Mouse (Mus musculus) left cerebral cortex, adult 6 months (tissue): ENCODE results near the gene Sh3glb1. TPM values are rescaled to one million over a fixed set of nuclear protein-coding genes. Genes with fewer than 3 reads are reported as not detected.

Experiments used
- long read RNA-seq, 2 experiments: library from polyadenylated mRNA; unstranded; transcript quantifications; one replicate each; pipeline ENCODE4 v2.0.0; 2019 to 2020
- polyA plus RNA-seq: library from polyadenylated mRNA; unstranded; fragments of <200 nt; fragmentation: Nextera tagmentation; gene quantifications from 2 replicates; pipeline ENCODE4 v1.2.3, GENCODE M21; 2021

Sh3glb1 gene
- polyA plus RNA-seq: 40.5 and 68.8 TPM in 2 replicates
- long read RNA-seq, experiment 1, full-length matches to known transcripts: 181 of 215 reads
- long read RNA-seq, experiment 1, partial matches to known transcripts: 9 of 215 reads
- long read RNA-seq, experiment 1, other reads (novel, unspliced or antisense): 25 of 215 reads
- long read RNA-seq, experiment 2, full-length matches to known transcripts: 31 of 59 reads
- long read RNA-seq, experiment 2, partial matches to known transcripts: 11 of 59 reads
- long read RNA-seq, experiment 2, other reads (novel, unspliced or antisense): 17 of 59 reads

DNA sequence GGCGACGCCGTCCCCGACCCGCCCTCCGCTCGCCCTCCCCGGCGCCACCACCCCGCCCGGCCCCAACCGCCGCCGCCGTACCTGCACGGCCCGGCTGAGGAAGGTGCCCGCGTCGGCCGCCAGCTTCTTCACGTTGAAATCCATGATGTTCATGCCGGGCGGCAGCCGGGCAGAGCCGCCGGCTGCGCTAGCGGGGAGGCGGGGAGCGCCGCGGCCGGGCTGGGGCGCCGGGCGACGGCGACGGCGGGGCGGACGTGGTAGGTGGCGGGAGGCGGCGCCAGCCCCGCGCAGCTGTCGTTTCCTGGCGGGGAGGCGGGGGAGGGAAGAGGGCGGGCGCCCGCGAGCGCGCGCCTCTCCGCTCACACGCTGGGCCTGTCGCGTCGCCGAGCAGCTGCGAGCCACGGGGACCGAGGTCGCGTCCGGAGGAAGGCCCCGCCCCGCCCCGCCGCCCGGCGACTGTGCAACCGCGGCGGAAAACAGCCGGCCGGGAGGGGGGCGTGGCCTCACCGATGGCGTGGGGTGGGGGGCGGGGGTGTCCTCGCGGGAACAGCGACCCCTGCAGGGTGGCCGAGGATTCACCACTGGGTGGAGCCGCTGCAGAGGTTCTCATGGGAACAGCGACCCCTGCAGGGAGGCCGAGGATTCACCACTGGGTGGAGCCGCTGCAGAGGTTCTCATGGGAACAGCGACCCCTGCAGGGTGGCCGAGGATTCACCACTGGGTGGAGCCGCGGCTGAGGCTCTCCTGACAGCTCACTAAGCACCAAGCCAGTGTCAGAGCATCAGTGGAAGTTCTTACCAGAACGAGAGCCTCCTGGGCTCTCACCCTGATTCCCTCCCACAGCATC lies at the start of gene Sh3glb1:
Sh3glb1 (minus strand) TSS at position 435 of the 847 bp plus-strand sequence.

DNA sequence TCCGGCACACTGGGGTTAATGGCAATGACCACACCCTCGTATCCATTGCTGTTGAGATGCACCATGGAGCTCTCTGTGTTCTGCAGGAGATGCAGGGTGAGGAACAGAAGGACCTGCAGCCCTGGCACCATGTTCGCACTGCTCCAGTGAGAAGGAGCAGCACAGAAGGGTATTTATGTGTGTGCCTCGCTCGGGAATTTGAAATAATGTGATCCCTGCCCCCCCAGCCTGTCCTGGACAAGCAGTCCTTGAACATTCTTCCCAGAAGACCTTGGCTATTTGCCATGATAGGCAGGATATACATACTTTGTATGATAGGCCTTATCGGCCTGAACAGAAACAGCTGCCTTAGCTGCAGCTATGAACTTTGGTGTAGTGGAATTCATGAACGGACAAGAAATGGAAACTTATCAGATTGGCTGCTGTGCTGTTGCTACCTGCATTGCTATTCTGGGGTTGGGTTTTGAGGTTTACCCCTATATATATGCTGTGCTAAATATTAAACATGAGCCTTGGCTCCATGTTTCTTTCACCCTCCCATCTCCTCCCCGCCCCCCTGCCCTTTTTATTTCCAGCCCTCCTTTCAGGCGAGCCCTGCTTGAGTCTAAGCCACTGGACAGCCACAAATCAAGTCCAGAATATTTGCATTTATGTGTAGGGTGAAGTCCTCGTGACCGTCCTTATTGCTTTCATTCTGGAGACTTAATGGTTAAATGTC lies 40.6 kb upstream of the Sh3glb1 start, which contains the start of gene Clca3a1:
Clca3a1 (minus strand) TSS at position 386 of the 718 bp plus-strand sequence.

Other genes starting within 250 kb of the Sh3glb1 start
- gene Hs2st1, start 150.2 kb downstream of the Sh3glb1 start, polyA plus RNA-seq: 4.3 and 4.5 TPM in 2 replicates
- 118 and 135 TPM in 2 replicates for gene Selenof, start 150.0 kb downstream of the Sh3glb1 start, polyA plus RNA-seq
- gene Clca3a1, start 40.6 kb upstream of the Sh3glb1 start, polyA plus RNA-seq: 0.06 and 0.17 TPM in 2 replicates
- gene Clca3a2, start 99.2 kb upstream of the Sh3glb1 start, polyA plus RNA-seq: 0.07 TPM in 1 of 2 replicates, not detected in the other
- gene Clca3b, start 129.0 kb upstream of the Sh3glb1 start, polyA plus RNA-seq: not detected in 2 replicates
- gene Clca4b, start 212.2 kb upstream of the Sh3glb1 start, polyA plus RNA-seq: not detected in 2 replicates